Mouse (Mus musculus) midbrain, embryonic 10.5 days (tissue): ENCODE data around the gene Bdh1. TPM values are rescaled to one million over a fixed set of nuclear protein-coding genes. Genes with fewer than 3 reads are reported as not detected.
A peak's percentile ranks its signal among the peaks of the same experiment; 100 is the strongest.
"Not testable (repeated sequence)": the region's sequence is repeated elsewhere in the genome, so short reads cannot be mapped to it uniquely, and the experiment has no call there.

Experiments used
- DNase-seq: peaks from one replicate; pipeline ENCODE4 v3.0.0-alpha.2; 2017; ENCODE audit warnings: low spot score
- H3K27ac ChIP-seq: fragments of 300-500 bp; sonication (generic); replicated peaks from 2 replicates; pipeline ENCODE4 v1.5.1; 2016; ENCODE audit warnings: mild to moderate bottlenecking
- H3K27me3 ChIP-seq: fragments of 300-500 bp; sonication (generic); 2 replicates; pipeline ENCODE4 v1.6.1; 2016; ENCODE audit warnings: low read depth, mild to moderate bottlenecking; ENCODE audit not compliant: poor library complexity, severe bottlenecking
- H3K36me3 ChIP-seq: fragments of 300-500 bp; sonication (generic); 2 replicates; pipeline ENCODE4 v1.6.1; 2016; ENCODE audit warnings: mild to moderate bottlenecking, moderate library complexity
- H3K4me1 ChIP-seq: fragments of 300-500 bp; sonication (generic); 2 replicates; pipeline ENCODE4 v1.6.1; 2016
- H3K4me3 ChIP-seq: fragments of 300-500 bp; sonication (generic); 2 replicates; pipeline ENCODE4 v1.5.1; 2016; ENCODE audit warnings: mild to moderate bottlenecking, moderate library complexity
- H3K9me3 ChIP-seq: fragments of 300-500 bp; sonication (generic); replicated peaks from 2 replicates; pipeline ENCODE4 v1.6.1; 2016; ENCODE audit warnings: mild to moderate bottlenecking
- WGBS: fragments of 180-500 bp; shearing (Covaris S2); methylation state at CpG from one replicate; pipeline ENCODE4 v1.1.7; 2016; 5-methylcytosine and 5-hydroxymethylcytosine counted together
- polyA plus RNA-seq: library from polyadenylated mRNA; unstranded; fragments of >200 nt; fragmentation: Nextera tagmentation; extraction: Ambion mirVana; gene quantifications from 2 replicates; pipeline ENCODE4 v1.2.1, GENCODE M21; 2016

The Bdh1 gene
- polyA plus RNA-seq = 11.2 and 15.2 TPM in 2 replicates

DNA sequence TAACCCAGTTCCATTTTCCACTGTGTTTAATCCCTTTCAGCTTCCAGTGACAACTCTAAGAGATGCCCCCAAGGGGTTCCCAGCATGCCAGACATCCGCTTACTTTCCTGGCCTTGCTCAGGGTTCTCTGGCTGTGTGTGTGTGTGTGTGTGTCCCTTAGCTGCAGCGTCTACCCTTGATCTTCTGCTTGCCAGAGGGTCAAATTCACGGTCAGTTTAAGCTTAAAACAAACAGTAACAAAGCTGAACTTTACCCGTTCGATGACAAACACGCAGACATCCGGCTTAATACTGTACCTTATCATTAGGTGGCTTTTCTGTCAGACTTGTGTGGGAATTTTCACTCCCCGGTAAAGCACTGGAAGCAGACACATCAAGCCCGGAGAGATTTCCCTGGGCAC, at the start of gene Bdh1:
Bdh1 (plus strand) TSS at position 281 of the 400 bp plus-strand sequence.
- no peak within 1 kb of the TSS for H3K4me3 ChIP-seq
- no peaks in the 10 kb centered on the region for H3K9me3 ChIP-seq
- no peaks in the 10 kb centered on the region for H3K4me1 ChIP-seq
- no peaks in the 10 kb centered on the region for H3K36me3 ChIP-seq
- H3K27ac ChIP-seq = no peak within 1 kb of the TSS
- no peak for DNase-seq
- H3K27me3 ChIP-seq = peaks cover 15% of the 10 kb centered on the region
- 79% methylated on average over 9 of the region's 9 CpGs for WGBS

DNA sequence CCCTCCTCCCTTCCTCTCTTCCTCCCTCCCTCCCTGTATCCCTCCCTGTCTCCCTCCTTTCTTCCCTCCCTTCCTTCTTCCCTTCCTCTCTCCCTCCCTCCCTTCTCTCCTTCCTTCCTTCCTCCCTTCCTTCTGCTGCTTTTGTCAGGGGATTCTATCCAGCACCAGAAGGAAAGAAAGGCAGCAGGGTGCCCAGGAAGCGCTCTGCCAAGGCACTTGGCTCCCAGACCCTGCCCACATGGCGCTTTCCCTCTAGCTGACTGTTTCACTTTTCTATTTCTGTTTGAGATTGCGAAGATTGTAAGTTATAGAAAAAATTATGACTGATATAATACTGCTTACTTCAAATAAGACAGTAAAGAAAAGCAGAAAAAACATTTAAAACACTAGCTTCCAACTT, 49.8 kb upstream of the Bdh1 start:
- H3K9me3 ChIP-seq, H3K36me3 ChIP-seq, H3K4me1 ChIP-seq, H3K27ac ChIP-seq, H3K4me3 ChIP-seq, H3K27me3 ChIP-seq: not testable (repeated sequence)
- DNase-seq = peak; percentile 2
- 85% methylated on average over 3 of the region's 3 CpGs for WGBS

DNA sequence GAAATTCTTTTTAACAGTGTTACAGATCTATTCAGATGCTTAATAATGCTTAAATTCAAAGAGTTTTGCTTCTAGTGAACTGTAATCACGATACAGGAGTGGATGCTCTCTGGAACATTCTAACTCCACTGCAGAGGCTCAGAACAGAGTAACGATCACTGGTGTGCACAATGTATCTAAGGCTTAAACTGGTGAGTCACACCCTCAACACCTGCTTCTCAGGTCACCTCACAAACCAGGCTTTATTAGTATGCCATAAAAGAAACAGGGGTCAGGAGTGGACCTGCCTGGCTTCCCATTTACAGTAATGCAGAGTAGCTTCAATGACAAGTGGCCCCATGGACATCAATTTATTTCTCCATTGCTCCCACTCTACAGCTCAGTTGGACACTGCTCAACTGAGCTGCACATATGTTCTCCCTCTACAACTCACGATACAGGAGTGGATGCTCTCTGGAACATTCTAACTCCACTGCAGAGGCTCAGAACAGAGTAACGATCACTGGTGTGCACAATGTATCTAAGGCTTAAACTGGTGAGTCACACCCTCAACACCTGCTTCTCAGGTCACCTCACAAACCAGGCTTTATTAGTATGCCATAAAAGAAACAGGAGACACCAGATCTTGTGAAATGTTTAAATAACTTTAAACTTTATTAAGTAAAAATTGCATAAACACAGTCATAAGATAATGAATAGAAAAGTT, 46.0 kb upstream of the Bdh1 start:
- DNase-seq, H3K36me3 ChIP-seq, H3K27ac ChIP-seq, H3K27me3 ChIP-seq, H3K4me3 ChIP-seq, H3K4me1 ChIP-seq: not testable (repeated sequence)
- WGBS = 91% methylated on average over 4 of the region's 4 CpGs
- H3K9me3 ChIP-seq = peaks cover 13% of the 10 kb centered on the region

DNA sequence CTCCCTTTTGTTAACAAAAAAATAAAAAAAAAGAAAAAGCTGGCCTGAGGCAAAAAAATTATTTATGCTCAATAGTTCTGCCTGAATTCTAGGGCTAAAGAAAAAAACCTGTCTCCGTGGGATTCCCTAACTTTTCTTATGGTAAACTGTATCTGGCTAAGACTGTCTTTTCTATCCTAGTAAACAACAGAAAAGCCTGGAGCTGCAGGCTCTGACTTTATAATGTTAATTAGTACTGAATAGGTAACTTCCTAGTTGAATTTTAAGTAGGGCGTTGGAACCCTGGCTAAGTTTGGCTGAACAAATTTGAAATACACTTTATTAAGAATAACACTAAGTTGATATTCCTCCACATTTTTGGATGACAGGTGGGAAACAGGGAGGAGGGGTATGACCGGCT, 33.8 kb upstream of the Bdh1 start:
- not testable (repeated sequence) for H3K27ac ChIP-seq, H3K4me3 ChIP-seq, H3K36me3 ChIP-seq, DNase-seq, H3K27me3 ChIP-seq, H3K4me1 ChIP-seq, H3K9me3 ChIP-seq
- WGBS = 92% methylated on average over 3 of the region's 3 CpGs

DNA sequence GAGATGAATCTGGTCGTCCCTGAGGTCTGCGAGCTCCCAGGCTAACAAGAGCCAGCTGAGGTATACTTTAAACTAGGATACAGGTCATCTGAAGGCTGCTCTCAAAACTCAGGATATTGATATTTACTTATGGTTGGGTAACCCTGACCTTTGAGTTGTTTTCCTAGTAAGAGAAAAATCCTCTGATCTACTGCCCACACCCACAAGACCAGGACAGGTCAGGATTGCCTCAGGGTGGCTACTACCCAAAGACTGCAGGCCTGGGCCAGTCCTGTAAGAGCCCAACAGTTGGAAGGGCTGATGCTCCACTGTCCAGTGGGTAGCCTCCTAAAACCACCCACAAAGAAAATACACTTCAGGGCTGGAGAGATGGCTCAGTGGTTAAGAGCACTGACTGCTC, 22.8 kb upstream of the Bdh1 start:
- no peak overlapping the region for H3K4me3 ChIP-seq
- no peaks in the 10 kb centered on the region for H3K27me3 ChIP-seq
- H3K36me3 ChIP-seq = no peaks in the 10 kb centered on the region
- peaks cover 6% of the 10 kb centered on the region; the same call in 1 of the 2 replicates for H3K4me1 ChIP-seq
- no peak overlapping the region for H3K27ac ChIP-seq
- peak; percentile 5 for DNase-seq
- peaks cover 6% of the 10 kb centered on the region; the same call in 1 of the 2 replicates for H3K9me3 ChIP-seq
- WGBS = 77% methylated on average over 2 of the region's 2 CpGs

DNA sequence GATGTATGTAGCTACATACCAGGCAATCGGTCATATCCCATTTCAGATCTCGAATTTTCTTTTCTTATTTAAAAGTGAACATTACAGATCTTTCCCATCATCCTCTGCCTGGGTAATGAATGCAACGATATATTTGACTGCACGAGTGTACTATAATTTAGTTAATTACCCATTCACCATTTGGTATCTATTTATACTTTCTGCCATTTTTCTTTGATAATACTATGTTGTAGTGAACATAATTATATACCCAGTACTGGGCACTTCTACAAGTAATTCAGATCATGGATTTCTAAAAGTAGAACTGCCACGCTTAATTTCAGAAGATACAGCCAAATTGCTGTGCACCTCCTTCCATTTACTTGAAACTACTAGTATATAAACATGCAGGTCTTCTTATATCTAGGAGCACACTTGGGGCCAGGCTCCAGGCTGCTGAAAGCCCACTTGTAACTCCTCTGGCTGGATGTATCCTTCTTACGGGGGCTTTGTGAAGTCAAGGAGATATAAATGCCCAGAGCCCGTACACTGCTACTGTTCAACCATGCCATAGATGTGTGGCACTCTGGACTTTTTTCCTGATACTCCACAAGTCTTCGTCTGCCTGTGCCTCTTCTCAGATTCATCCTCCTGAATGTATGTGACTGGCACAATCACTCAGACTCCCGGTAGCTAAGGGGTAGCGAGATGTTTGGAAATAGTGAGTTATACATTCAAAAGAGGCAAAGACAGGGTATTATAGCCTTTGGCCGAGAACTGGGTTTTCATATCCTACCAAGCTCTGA, 21.0 kb upstream of the Bdh1 start:
- Histone ChIP-seq H3K27me3 (no peaks in the 10 kb centered on the region), H3K4me1 (peaks cover 6% of the 10 kb centered on the region; the same call in 1 of the 2 replicates), H3K4me3 (no peak overlapping the region), H3K27ac (no peak overlapping the region), H3K36me3 (no peaks in the 10 kb centered on the region), H3K9me3 (peaks cover 5% of the 10 kb centered on the region; the same call in 1 of the 2 replicates)
- no peak for DNase-seq
- 93% methylated on average over 11 of the region's 11 CpGs for WGBS

DNA sequence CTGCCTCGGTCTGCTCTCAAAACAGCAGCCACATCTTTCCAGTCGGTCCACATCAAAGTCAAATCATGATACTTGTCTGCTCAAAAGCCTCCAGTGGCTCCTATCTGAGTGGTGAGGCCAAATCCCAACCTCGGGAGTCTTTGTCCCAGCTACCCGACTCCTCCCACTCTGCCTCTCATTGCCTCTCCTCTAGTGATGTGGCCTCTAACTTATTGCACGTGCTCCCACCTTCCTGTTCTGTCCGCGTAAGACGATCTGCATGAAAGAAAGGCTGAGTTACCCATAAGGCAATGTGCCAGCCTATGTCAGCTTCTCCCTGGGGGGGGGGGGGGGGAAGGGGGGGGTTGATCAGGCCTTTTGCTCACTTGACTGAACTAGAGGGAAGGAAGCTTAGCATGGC, 20.0 kb upstream of the Bdh1 start:
- 0 out of 2 replicates have a peak, but pooled peaks cover under 1% of the 10 kb centered on the region for H3K9me3 ChIP-seq
- no peaks in the 10 kb centered on the region for H3K36me3 ChIP-seq
- no peak for DNase-seq
- peaks cover 6% of the 10 kb centered on the region; the same call in 1 of the 2 replicates for H3K4me1 ChIP-seq
- WGBS = 53% methylated on average over 8 of the region's 8 CpGs
- no peak overlapping the region for H3K4me3 ChIP-seq
- H3K27me3 ChIP-seq = no peaks in the 10 kb centered on the region
- H3K27ac ChIP-seq = no peak overlapping the region

DNA sequence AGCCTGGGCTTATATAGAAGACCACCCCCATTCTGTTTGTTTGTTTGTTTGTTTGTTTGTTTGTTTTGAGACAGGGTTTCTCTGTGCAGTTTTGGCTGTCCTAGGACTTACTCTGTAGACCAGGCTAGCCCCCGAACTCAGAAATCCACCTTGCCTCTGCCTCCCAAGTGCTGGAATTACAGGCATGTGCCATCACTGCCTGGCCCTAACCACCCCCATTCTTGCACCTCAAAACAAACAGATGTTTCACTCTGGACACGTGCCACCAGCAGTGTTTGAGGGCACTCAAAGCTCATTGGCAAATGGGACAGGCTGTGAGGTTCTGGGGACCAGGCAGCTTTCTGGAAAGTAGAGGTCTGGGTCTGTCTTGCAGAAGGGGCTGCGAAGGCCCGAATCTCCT, 18.1 kb upstream of the Bdh1 start:
- H3K36me3 ChIP-seq = no peaks in the 10 kb centered on the region
- H3K9me3 ChIP-seq = no peaks in the 10 kb centered on the region
- H3K27ac ChIP-seq = no peak overlapping the region
- H3K4me3 ChIP-seq = no peak overlapping the region
- WGBS = 80% methylated on average over 4 of the region's 4 CpGs
- DNase-seq = no peak
- peaks cover 6% of the 10 kb centered on the region; the same call in 1 of the 2 replicates for H3K4me1 ChIP-seq
- H3K27me3 ChIP-seq = no peaks in the 10 kb centered on the region

DNA sequence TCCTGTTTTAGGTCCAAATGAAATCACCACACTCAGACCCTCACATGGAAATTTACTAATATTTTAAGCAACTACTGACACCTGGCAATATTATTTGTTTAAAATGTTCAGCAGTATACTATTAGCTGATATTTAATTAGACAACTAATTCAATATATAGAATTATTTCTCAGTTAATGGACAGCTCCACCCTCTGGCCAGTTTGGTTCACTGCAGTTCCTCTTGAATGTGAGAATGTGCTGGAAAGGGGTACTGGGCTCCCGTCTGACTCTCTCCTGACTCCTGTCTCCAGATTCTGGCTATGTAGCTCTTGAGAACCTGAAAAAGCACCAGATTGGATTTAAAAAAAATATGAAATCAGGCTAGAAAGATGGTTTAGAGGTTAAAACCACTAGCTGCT, 17.0 kb upstream of the Bdh1 start:
- WGBS = 65% methylated on average over 1 of the region's 1 CpGs
- Histone ChIP-seq H3K4me1 (peaks cover 6% of the 10 kb centered on the region; the same call in 1 of the 2 replicates), H3K9me3 (no peaks in the 10 kb centered on the region), H3K4me3 (no peak overlapping the region), H3K36me3 (no peaks in the 10 kb centered on the region), H3K27me3 (no peaks in the 10 kb centered on the region), H3K27ac (no peak overlapping the region)
- no peak for DNase-seq

DNA sequence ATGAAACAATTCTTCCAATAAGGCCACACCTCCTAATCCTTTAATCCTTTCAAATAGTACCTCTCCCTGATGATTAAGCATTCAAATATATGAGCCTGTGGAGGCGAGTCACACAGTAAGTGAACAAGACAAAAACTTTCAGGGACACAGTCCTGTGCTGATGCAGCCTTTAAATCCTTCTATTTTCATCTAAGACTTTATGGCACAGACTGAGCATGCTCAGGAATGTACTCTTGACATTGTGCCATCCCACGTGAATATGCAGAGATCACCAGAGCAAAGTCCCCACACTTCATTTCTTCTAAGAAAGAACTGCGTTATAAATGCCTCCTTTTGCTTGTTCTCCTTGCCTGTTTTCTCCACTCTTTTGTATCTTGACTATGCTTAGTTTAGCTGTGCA, 14.2 kb upstream of the Bdh1 start:
- Histone ChIP-seq H3K4me1 (no peaks in the 10 kb centered on the region), H3K4me3 (no peak overlapping the region), H3K9me3 (no peaks in the 10 kb centered on the region), H3K27ac (no peak overlapping the region), H3K27me3 (no peaks in the 10 kb centered on the region), H3K36me3 (no peaks in the 10 kb centered on the region)
- WGBS = 70% methylated on average over 3 of the region's 3 CpGs
- DNase-seq = no peak

DNA sequence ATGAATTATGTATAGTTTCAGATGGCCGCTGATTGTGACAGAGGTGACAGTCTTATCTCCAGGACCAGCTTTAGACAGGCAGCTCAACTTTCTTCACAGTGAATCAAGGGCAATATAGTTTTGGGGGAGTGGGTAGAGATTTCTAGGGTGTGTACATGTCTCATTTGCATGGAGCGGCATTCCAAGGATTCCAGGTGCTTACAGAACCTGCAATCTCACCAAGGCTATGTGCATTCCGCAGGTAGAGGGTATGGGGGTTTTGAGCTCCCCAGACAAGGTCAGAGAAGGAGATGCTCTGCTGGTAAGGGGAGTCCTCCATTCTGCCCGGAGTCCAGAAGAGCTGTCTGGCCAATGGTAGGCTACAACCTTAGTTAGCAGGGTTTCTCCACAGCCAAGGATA, 11.1 kb upstream of the Bdh1 start:
- Histone ChIP-seq H3K27ac (no peak overlapping the region), H3K36me3 (no peaks in the 10 kb centered on the region), H3K4me3 (no peak overlapping the region), H3K9me3 (no peaks in the 10 kb centered on the region), H3K27me3 (no peaks in the 10 kb centered on the region), H3K4me1 (no peaks in the 10 kb centered on the region)
- DNase-seq = no peak
- 88% methylated on average over 4 of the region's 4 CpGs for WGBS

DNA sequence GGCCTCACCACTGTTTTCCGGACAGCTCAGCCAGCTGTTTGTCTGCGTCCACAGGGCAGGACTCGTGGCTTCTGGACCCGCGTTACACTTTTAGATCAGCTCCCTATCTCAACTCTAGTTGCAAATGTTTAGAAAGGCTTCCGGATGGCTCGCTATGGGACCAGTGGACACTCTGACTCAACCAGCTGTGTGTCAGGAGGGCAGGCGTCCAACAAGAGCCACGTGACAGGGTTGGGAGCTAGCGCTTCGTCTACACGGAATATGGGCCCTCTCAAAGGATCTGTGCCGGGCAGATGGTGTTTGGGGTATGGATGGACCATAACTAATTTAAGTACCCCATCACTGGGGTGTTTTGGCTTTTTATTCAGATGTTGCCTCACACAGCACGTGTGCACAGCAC, 9.8 kb upstream of the Bdh1 start:
- Histone ChIP-seq H3K4me3 (no peak overlapping the region), H3K4me1 (no peaks in the 10 kb centered on the region), H3K9me3 (no peaks in the 10 kb centered on the region), H3K36me3 (no peaks in the 10 kb centered on the region), H3K27ac (no peak overlapping the region), H3K27me3 (no peaks in the 10 kb centered on the region)
- no peak for DNase-seq
- 89% methylated on average over 14 of the region's 14 CpGs for WGBS

DNA sequence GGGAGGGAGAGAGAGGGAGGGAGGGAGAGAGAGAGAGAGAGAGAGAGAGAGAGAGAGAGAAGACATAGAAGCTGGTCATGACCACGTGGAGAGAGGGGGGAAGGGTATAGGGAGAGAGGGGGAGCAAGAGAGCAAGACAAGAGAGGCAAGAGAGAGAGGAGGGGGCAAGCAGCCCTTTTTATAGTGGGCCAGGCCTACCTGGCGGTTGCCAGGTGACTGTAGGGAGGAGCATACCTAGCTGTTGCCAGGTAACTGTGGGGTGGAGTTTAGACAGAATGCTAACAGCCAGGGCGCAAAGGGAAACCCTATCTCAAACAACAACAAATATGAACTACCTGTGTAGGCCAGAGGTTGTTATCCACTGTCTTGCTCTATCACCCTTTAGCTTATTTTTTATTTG, 8.3 kb upstream of the Bdh1 start:
- H3K4me1 ChIP-seq = no peaks in the 10 kb centered on the region
- H3K27me3 ChIP-seq = no peaks in the 10 kb centered on the region
- H3K27ac ChIP-seq = no peak overlapping the region
- H3K4me3 ChIP-seq = no peak overlapping the region
- H3K36me3 ChIP-seq = no peaks in the 10 kb centered on the region
- no peaks in the 10 kb centered on the region for H3K9me3 ChIP-seq
- 62% methylated on average over 3 of the region's 3 CpGs for WGBS
- no peak for DNase-seq
